Mouse (Mus musculus) c-Kit-positive CD71-negative TER-119-negative erythroid progenitor cells, embryonic 14.5 days (primary cell): ENCODE measurements at regions not wholly inside any gene's neighbourhood (a gene's known extent, or its start where the extent isn't known, plus 50 kb on each side); places are given as distances from the start of the nearest gene placed in this dataset.
A peak's percentile ranks its signal among the peaks of the same experiment; 100 is the strongest.

ENCODE experiments used
- DNase-seq: peaks from one replicate; pipeline ENCODE4 v3.0.0-alpha.2; 2013; ENCODE audit warnings: low read depth

- no peak for DNase-seq
Observed at GRCm38 (mm10) chr11:114611690-114612089, 56.6 kb upstream of the Rpl38 start.

GRCm38 (mm10) chr11:114608009-114608408 is 60.3 kb upstream of the Rpl38 start:
- no peak for DNase-seq

- no peak for DNase-seq
Observed at GRCm38 (mm10) chr11:114603108-114603507, 65.2 kb upstream of the Rpl38 start.

DNA sequence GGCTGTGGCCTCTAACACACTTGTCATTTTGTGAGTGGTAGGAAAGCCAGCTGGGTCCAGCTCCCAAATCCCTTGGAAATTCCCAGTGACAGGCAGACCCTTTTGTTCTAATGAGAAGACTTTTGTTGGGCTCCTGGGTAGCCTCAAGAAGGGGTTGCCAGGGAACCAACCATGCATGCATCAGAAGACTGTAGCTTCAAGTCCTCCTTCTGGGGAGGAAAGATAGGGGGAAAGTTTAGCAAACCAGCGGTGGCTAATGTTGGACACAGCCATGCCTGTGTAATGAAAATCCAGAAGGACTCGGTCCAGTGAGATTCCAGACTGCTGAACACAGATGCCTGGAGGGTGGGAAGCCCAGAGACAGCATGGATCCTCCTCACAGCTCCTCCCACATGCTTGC is 71.1 kb upstream of the Rpl38 start:
- DNase-seq, result no peak

DNA sequence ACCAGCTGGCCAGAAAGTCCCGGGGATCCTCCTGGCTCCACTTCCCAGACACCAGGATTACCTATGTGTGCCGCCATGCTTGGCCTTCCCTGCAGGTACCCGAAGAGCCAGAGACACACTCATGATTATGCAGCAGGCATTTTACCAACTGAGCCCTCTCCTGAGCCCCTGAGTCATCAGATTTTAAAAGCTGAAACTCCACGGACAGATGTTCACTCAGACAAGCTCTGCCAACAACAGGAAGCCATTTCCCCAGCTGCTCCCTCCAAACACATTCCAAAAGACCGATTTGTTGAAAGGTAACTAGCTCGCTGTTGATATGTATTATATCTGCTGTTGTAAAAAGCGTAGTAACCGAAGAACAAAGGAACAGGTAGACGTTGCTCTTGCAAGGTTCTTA is 75.4 kb upstream of the Rpl38 start:
- no peak for DNase-seq

GRCm38 (mm10) chr11:114588554-114588953 is 79.8 kb upstream of the Rpl38 start:
- DNase-seq, result no peak

- DNase-seq, result no peak
Observed at GRCm38 (mm10) chr11:114587986-114588385, 80.3 kb upstream of the Rpl38 start.

- no peak for DNase-seq
Observed at GRCm38 (mm10) chr11:114586400-114586799, 81.9 kb upstream of the Rpl38 start.

- no peak for DNase-seq
Observed at GRCm38 (mm10) chr11:114584804-114585203, 83.5 kb upstream of the Rpl38 start.

DNA sequence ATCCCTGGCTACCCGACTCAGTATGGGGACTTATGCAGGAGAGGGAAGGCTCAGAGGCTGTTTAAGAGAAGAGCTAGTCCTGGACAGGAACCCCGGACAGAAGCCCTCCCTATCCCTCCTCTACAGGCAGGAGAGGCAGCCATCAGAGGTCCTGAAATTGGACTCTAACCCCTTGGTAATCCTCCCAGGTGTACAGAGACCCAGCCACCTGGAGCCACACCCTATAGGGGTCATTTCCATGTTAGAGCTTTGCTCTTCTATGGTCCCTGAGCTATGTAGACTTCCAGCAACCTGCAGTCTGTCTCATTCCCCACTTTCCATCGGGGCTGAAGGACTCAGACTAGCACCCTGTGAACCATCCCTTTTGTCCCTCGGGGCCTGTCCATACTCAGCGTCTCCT is 84.2 kb upstream of the Rpl38 start:
- no peak for DNase-seq

- no peak for DNase-seq
Observed at GRCm38 (mm10) chr11:114579986-114580385, 88.3 kb upstream of the Rpl38 start.

DNA sequence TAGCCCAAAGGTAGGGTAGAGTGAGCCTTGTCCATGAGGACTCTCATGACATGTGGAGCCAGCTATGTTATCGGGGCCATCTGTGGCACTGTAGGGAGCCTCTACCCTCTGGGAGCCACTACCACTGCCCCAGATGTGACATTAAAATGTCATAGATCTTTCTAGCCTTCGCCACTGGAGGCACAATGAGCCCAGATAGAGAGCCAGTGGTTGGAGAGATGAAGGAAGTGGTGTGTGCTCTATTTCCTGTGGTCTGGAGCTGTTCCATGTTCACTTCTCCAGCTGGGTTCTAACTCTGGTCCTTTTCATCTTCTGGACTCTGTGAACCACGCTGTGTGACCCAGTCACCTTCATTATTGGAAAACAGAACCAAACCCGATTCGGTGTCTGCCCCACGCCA is 89.8 kb upstream of the Rpl38 start:
- no peak for DNase-seq

GRCm38 (mm10) chr11:114576803-114577202 is 91.5 kb upstream of the Rpl38 start:
- DNase-seq, result peak; percentile 30

DNA sequence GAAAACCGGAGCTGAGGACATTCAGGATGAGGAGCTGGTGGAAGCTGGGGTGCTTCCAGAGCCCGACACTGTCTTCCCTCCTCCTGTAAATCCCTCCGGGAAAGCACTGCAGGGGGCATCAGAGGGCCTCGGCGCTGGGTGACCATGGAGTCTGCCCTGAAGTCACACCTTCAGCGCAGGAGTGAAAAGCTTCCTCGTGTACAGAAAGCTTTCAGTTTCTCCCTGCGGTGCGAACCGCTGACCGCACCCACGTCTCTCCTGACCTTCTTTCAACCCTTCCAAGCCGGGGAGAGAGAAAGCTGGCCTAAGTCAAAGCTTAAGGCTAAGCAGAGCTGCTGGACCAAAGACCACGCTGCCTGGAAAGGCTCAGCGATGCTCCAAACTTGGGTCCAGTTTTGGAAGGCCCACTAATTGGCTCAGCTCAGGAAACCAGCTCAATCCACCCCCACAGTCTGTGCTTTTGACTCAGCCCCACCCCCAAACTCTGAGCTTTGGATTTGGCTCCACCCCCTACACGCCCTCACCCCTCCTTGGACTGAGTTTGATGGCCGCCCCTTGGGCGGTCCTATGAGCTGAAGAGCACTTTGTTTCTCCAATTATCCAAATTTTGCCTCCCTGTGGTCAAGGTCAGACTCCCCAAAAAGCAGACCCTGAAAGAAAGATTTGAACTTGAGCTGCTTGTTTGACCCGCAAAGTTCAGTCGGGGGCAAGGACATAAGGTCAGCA is 97.0 kb upstream of the Rpl38 start:
- DNase-seq, result no peak

DNA sequence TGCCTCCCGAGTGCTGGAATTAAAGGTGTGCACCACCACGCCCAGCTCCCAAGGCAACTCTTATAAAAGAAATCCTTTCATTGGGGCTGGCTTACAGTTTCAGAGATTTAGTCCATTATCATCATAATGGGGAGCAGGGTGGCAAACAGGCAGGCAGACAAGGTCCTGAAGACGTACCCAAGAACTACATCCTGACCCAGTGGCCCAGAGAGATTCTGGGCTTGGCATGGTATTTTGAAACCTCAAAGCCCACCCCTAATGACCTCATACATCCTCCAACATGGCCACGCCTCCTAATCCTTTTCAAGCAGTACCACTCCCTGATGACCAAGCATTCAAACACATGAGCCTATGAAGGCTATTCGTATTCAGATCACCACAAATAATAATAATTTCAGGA is 98.2 kb upstream of the Rpl38 start:
- no peak for DNase-seq

- DNase-seq, result no peak
Observed at GRCm38 (mm10) chr11:114567814-114568800, 100.2 kb upstream of the Rpl38 start.

DNA sequence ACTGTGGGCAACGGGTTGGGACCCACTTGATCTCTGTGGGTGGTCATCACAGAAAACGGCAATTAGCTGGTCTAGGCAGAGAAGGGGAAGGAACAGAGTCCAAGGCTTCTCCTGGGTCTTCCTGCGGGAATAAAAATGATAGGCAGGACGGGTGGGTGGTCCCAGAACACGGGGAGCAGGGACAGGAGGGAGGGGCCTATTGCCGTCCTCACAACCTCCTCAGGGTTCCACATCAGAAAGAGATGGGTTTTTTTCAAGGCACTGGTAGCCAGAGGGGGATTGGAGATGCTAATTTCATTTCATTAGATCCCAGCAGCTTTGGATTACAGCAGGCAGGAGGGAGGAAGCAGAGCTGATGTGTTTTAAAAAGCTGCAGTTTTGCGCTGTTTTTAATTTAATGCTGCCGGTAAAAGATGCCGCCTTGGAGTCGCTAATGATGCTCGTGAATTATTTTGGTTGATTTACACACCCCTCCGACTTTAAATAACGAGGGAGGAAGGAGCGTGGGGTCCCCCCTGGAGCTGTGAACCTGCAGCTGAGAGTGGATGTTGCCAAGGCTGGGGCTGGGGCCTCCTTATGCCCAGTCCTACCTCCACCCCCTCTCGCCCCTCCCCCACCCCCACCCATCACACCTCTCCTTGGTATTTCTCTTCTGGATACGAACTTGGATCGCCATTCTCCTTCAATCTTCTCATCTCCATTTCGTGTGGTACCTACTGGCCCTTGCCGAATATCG is 101.1 kb upstream of the Rpl38 start:
- DNase-seq, result no peak

- DNase-seq, result no peak
Observed at GRCm38 (mm10) chr11:114564949-114565348, 103.4 kb upstream of the Rpl38 start.

DNA sequence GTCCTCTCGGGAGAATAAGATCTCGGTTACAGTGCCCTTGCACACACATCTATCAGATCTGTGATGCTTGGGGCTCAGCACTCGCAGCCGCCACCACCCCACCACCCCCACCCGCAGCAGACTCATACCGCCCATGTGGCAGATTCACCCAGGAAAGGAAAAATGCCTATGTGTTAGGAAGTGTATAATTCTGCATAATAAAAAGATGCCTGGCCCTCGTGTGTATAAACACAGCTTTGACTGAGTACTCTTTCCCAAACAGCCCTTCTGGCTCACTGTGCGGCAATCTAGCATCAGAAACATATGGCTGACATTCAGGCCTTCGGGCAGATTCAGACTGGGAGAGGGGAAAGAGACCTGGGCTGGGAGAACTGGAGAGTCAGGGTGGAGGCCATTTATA is 105.2 kb upstream of the Rpl38 start:
- DNase-seq, result no peak

GRCm38 (mm10) chr11:114554576-114554975 is 113.7 kb upstream of the Rpl38 start:
- peak; percentile 29 for DNase-seq

DNA sequence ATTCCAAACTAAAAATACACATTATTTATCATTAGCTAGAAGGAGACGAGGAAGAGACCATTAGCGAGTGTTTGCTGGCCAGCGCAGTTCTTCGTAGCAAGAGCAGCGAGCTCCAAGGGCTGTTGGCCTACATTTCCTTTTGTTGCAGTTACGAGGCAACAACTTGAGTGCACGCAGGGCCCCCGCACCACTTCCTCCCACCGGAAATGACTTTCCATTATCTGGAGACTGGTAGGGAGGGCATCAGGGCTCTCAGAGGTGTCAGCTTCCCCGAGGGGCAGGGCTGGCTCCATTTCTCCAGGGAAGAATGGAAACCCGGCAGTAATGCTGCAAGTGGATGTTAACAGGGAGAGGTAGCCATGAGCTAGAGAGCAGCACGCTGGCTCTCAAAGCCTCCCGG is 114.3 kb upstream of the Rpl38 start:
- peak; percentile 44 for DNase-seq

GRCm38 (mm10) chr11:114552176-114552575 is 116.1 kb upstream of the Rpl38 start:
- DNase-seq, result no peak
